Mouse (Mus musculus): ENCODE results near the gene Stum. TPM values are rescaled to one million over a fixed set of nuclear protein-coding genes. Genes with fewer than 3 reads are reported as not detected.

Gene Stum
- total and polyA plus RNA-seq, 2 experiments: 0.09 to 0.22 TPM

DNA sequence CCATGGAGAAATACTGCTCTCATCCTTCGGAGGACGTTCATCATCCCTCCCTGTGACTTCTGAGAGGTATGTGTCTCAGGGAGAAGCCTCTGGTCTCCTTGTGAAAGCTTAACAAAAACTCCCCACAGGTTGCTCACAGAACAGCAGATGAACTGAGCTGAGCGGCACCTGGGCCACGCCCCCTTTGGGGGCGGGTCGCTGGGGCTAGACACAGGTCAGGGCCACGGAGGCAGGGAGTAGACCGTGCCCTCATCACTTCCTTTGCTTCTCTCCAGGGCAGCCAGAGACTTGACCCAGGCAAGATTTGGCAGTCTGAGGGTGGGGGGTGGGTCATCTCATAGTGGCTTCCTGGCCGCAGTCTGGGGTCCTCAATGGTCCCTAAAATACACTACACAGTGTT is 48.4 kb downstream of the Stum start:
- no peak overlapping the region for H3K27ac ChIP-seq (replicated peaks; ENCODE audit: insufficient read depth, low read depth, low read length)
- H3K36me3 ChIP-seq (ENCODE audit: control insufficient read depth, insufficient read depth, low read length): no peaks in the 10 kb centered on the region
- 12% methylated on average over 9 of the region's 9 CpGs for WGBS
- no peak for DNase-seq (ENCODE audit: extremely low read depth, low read depth, low spot score)
- no peaks in the 10 kb centered on the region for H3K4me1 ChIP-seq (ENCODE audit: control insufficient read depth, insufficient read depth, low read length)
- H3K9ac ChIP-seq (ENCODE audit: low read depth, low read length): no peak overlapping the region
- H3K4me3 ChIP-seq (ENCODE audit: insufficient read depth, low read depth, low read length): no peak overlapping the region
- no peak for TF ChIP-seq CTCF (IDR thresholded peaks at IDR 0.05; ENCODE audit: low read depth, low read length)
- TF ChIP-seq POLR2A (IDR thresholded peaks at IDR 0.05; ENCODE audit: extremely low read depth, insufficient read depth, low read length): no peak
- no peaks in the 10 kb centered on the region for H3K27me3 ChIP-seq (ENCODE audit: control insufficient read depth, insufficient read depth, low read length)
- H3K79me2 ChIP-seq (ENCODE audit: control insufficient read depth, insufficient read depth, low read length): no peaks in the 10 kb centered on the region

DNA sequence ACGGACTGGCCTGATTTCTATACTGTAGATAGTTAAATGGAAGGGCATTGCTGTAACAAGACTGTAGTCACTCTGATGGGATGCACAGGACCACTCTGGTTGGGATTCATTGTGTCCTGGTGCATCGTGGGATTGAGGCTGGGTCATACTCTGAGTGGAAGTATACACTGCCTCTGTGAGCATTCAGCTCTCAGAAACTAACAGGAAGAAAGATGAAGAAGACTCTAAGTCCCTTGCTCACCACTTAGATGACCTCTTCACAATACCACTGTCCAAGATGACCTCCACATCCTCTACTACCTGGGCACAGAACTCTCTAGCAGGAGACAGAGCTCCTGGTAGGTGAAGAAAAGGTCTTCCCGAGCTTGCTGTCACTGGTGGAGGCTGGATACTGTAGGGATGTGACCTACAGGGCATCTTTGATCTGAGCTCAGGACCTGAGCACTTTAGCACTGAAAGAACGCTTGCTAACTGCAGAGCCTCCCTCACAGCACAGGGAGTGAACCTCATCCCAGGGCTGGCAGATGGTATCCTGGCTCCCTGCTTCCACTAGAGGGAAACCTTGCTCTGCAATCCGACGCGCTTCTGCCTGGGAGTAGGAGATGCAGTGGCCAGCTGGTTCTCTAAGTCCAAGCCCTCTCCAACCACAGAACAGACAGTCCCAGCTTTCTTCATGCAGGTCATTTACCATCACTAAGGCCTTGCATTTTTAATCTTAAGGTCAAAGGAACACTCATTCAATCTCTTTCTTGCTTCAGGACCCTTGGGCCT is 49.3 kb downstream of the Stum start:
- Histone ChIP-seq H3K27ac (replicated peaks; ENCODE audit: insufficient read depth, low read depth, low read length) (no peak overlapping the region), H3K79me2 (ENCODE audit: control insufficient read depth, insufficient read depth, low read length) (no peaks in the 10 kb centered on the region), H3K27me3 (ENCODE audit: control insufficient read depth, insufficient read depth, low read length) (no peaks in the 10 kb centered on the region), H3K36me3 (ENCODE audit: control insufficient read depth, insufficient read depth, low read length) (no peaks in the 10 kb centered on the region), H3K9ac (ENCODE audit: low read depth, low read length) (no peak overlapping the region), H3K4me3 (ENCODE audit: insufficient read depth, low read depth, low read length) (no peak overlapping the region), H3K4me1 (ENCODE audit: control insufficient read depth, insufficient read depth, low read length) (no peaks in the 10 kb centered on the region)
- TF ChIP-seq CTCF (IDR thresholded peaks at IDR 0.05; ENCODE audit: low read depth, low read length): peak; percentile 95
- no peak for TF ChIP-seq POLR2A (IDR thresholded peaks at IDR 0.05; ENCODE audit: extremely low read depth, insufficient read depth, low read length)
- DNase-seq (ENCODE audit: extremely low read depth, low read depth, low spot score): peak; percentile 46
- 16% methylated on average over 7 of the region's 7 CpGs for WGBS

GRCm38 (mm10) chr1:180433098-180433538 is 50.2 kb downstream of the Stum start:
- Histone ChIP-seq H3K27me3 (ENCODE audit: control insufficient read depth, insufficient read depth, low read length) (no peaks in the 10 kb centered on the region), H3K9ac (ENCODE audit: low read depth, low read length) (no peak overlapping the region), H3K36me3 (ENCODE audit: control insufficient read depth, insufficient read depth, low read length) (no peaks in the 10 kb centered on the region), H3K27ac (replicated peaks; ENCODE audit: insufficient read depth, low read depth, low read length) (no peak overlapping the region), H3K4me1 (ENCODE audit: control insufficient read depth, insufficient read depth, low read length) (no peaks in the 10 kb centered on the region), H3K79me2 (ENCODE audit: control insufficient read depth, insufficient read depth, low read length) (no peaks in the 10 kb centered on the region), H3K4me3 (ENCODE audit: insufficient read depth, low read depth, low read length) (no peak overlapping the region)
- 7% methylated on average over 16 of the region's 16 CpGs for WGBS
- DNase-seq (ENCODE audit: extremely low read depth, low read depth, low spot score): no peak
- TF ChIP-seq POLR2A (IDR thresholded peaks at IDR 0.05; ENCODE audit: extremely low read depth, insufficient read depth, low read length): no peak
- TF ChIP-seq CTCF (IDR thresholded peaks at IDR 0.05; ENCODE audit: low read depth, low read length): no peak

- no peak for DNase-seq (ENCODE audit: extremely low read depth, low read depth, low spot score)
- no peaks in the 10 kb centered on the region for H3K4me1 ChIP-seq (ENCODE audit: control insufficient read depth, insufficient read depth, low read length)
- H3K79me2 ChIP-seq (ENCODE audit: control insufficient read depth, insufficient read depth, low read length): no peaks in the 10 kb centered on the region
- no peak overlapping the region for H3K9ac ChIP-seq (ENCODE audit: low read depth, low read length)
- no peak overlapping the region for H3K4me3 ChIP-seq (ENCODE audit: insufficient read depth, low read depth, low read length)
- TF ChIP-seq CTCF (IDR thresholded peaks at IDR 0.05; ENCODE audit: low read depth, low read length): no peak
- TF ChIP-seq POLR2A (IDR thresholded peaks at IDR 0.05; ENCODE audit: extremely low read depth, insufficient read depth, low read length): no peak
- H3K27ac ChIP-seq (replicated peaks; ENCODE audit: insufficient read depth, low read depth, low read length): no peak overlapping the region
- no peaks in the 10 kb centered on the region for H3K36me3 ChIP-seq (ENCODE audit: control insufficient read depth, insufficient read depth, low read length)
- no peaks in the 10 kb centered on the region for H3K27me3 ChIP-seq (ENCODE audit: control insufficient read depth, insufficient read depth, low read length)
- WGBS: 59% methylated on average over 12 of the region's 12 CpGs
Measured at GRCm38 (mm10) chr1:180431833-180432232, 51.5 kb downstream of the Stum start.

DNA sequence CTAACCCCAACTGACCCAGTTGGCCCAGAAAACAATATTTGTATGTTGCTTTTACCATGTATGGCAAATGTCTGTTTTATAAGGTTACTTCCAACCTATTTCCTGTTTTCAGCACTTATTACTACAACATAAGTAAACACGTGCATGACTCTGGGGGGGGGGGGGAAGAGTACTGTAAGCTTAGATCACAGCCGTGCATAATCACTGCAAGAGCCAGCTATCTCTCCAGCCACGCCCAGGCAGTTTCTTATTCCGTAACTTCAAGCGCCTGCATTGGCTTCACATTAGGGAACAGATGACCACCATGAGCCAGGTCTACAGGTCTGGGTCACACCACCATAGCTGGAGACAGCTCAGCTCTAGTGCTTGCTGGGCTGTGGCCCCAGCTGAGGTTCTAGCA is 53.5 kb downstream of the Stum start:
- H3K36me3 ChIP-seq (ENCODE audit: control insufficient read depth, insufficient read depth, low read length): no peaks in the 10 kb centered on the region
- no peaks in the 10 kb centered on the region for H3K4me1 ChIP-seq (ENCODE audit: control insufficient read depth, insufficient read depth, low read length)
- DNase-seq (ENCODE audit: extremely low read depth, low read depth, low spot score): no peak
- no peak overlapping the region for H3K4me3 ChIP-seq (ENCODE audit: insufficient read depth, low read depth, low read length)
- TF ChIP-seq CTCF (IDR thresholded peaks at IDR 0.05; ENCODE audit: low read depth, low read length): no peak
- TF ChIP-seq POLR2A (IDR thresholded peaks at IDR 0.05; ENCODE audit: extremely low read depth, insufficient read depth, low read length): no peak
- WGBS: 62% methylated on average over 5 of the region's 5 CpGs
- H3K9ac ChIP-seq (ENCODE audit: low read depth, low read length): no peak overlapping the region
- H3K27ac ChIP-seq (replicated peaks; ENCODE audit: insufficient read depth, low read depth, low read length): no peak overlapping the region
- H3K27me3 ChIP-seq (ENCODE audit: control insufficient read depth, insufficient read depth, low read length): no peaks in the 10 kb centered on the region
- H3K79me2 ChIP-seq (ENCODE audit: control insufficient read depth, insufficient read depth, low read length): no peaks in the 10 kb centered on the region

DNA sequence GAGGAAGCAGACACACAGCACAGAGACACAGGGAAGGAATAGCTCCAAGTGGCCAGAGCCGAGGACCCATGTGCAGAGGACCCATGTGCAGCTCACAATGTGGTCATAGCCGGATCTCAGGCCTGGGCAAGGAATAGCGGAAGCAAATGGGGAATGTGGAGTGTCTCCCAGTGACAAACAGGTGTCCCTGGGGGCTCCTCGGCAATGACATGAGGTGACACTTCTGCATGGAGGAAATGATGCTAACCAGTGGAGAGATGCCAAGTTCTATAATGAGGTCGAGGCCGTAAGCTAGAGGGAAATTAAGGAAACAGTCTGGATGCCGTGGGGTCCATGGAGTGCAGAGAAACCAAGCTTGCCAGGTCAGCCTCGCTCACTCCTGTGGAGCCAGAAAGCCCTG is 54.4 kb downstream of the Stum start:
- Histone ChIP-seq H3K27ac (replicated peaks; ENCODE audit: insufficient read depth, low read depth, low read length) (no peak overlapping the region), H3K9ac (ENCODE audit: low read depth, low read length) (no peak overlapping the region), H3K27me3 (ENCODE audit: control insufficient read depth, insufficient read depth, low read length) (no peaks in the 10 kb centered on the region), H3K4me3 (ENCODE audit: insufficient read depth, low read depth, low read length) (no peak overlapping the region), H3K79me2 (ENCODE audit: control insufficient read depth, insufficient read depth, low read length) (no peaks in the 10 kb centered on the region), H3K36me3 (ENCODE audit: control insufficient read depth, insufficient read depth, low read length) (no peaks in the 10 kb centered on the region), H3K4me1 (ENCODE audit: control insufficient read depth, insufficient read depth, low read length) (no peaks in the 10 kb centered on the region)
- TF ChIP-seq POLR2A (IDR thresholded peaks at IDR 0.05; ENCODE audit: extremely low read depth, insufficient read depth, low read length): no peak
- TF ChIP-seq CTCF (IDR thresholded peaks at IDR 0.05; ENCODE audit: low read depth, low read length): no peak
- WGBS: 73% methylated on average over 8 of the region's 8 CpGs
- no peak for DNase-seq (ENCODE audit: extremely low read depth, low read depth, low spot score)
